Mouse (Mus musculus): Measurements from ENCODE around the gene 5330417C22Rik.

DNA sequence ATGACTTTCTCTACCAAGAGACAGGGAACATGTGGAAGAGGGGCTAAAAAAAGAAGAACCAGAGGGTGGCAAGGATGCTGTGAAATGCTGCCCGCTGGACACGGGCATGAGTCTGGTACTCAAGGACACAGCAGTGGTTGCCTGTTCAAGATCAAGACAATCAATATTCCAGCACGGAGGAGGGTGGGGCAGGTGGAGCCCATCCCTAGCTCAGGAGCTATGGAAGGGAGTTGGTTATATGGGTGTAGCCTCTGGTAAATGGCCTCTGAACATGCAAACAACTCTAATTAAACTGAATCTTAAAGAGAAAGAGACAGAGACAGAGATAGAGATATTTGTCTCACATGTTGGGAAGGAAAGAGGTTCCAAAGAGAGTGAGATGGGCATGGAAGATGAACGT lies 51.6 kb downstream of the 5330417C22Rik start:
- no peak for TF ChIP-seq POLR2A (IDR thresholded peaks at IDR 0.05; ENCODE audit: insufficient read depth, low read depth, low read length)
- TF ChIP-seq EP300 (IDR thresholded peaks at IDR 0.05; ENCODE audit: insufficient read depth, low read depth, low read length): no peak
- TF ChIP-seq CTCF (IDR thresholded peaks at IDR 0.05): no peak
